Mouse (Mus musculus) retina, postnatal 7 days (tissue): ENCODE results near the gene Spp1.

Source experiments
- DNase-seq: peaks from one replicate; pipeline ENCODE4 v3.0.0-alpha.2; 2012; ENCODE audit warnings: low read depth, low spot score

Spp1 gene

GRCm38 (mm10) chr5:104434835-104435301, at the start of gene Spp1:
Spp1 (plus strand) TSS chr5:104435118.
- DNase-seq, result no peak

GRCm38 (mm10) chr5:104385521-104385920, 49.4 kb upstream of the Spp1 start:
- no peak for DNase-seq

- DNase-seq, result no peak
Observed at GRCm38 (mm10) chr5:104386908-104387307, 48.0 kb upstream of the Spp1 start.

- DNase-seq, result no peak
Observed at GRCm38 (mm10) chr5:104390962-104391361, 44.0 kb upstream of the Spp1 start.

GRCm38 (mm10) chr5:104392784-104393183, 42.1 kb upstream of the Spp1 start:
- DNase-seq, result no peak

GRCm38 (mm10) chr5:104396286-104396685, 38.6 kb upstream of the Spp1 start:
- no peak for DNase-seq

GRCm38 (mm10) chr5:104398001-104398400, 36.9 kb upstream of the Spp1 start:
- DNase-seq, result no peak

- DNase-seq, result no peak
Observed at GRCm38 (mm10) chr5:104399291-104399950, 35.5 kb upstream of the Spp1 start.

GRCm38 (mm10) chr5:104399970-104400369, 34.9 kb upstream of the Spp1 start:
- DNase-seq, result no peak

- DNase-seq, result no peak
Observed at GRCm38 (mm10) chr5:104402651-104403050, 32.3 kb upstream of the Spp1 start.

- no peak for DNase-seq
Observed at GRCm38 (mm10) chr5:104403351-104403750, 31.6 kb upstream of the Spp1 start.

- DNase-seq, result no peak
Observed at GRCm38 (mm10) chr5:104404551-104404950, 30.4 kb upstream of the Spp1 start.

GRCm38 (mm10) chr5:104405051-104405450, 29.9 kb upstream of the Spp1 start:
- no peak for DNase-seq

- DNase-seq, result no peak
Observed at GRCm38 (mm10) chr5:104406756-104407155, 28.2 kb upstream of the Spp1 start.

- no peak for DNase-seq
Observed at GRCm38 (mm10) chr5:104407541-104408231, 27.2 kb upstream of the Spp1 start.

- DNase-seq, result no peak
Observed at GRCm38 (mm10) chr5:104408549-104408948, 26.4 kb upstream of the Spp1 start.

GRCm38 (mm10) chr5:104415999-104416398, 18.9 kb upstream of the Spp1 start:
- DNase-seq, result no peak

GRCm38 (mm10) chr5:104417028-104417427, 17.9 kb upstream of the Spp1 start:
- DNase-seq, result no peak

GRCm38 (mm10) chr5:104417721-104418120, 17.2 kb upstream of the Spp1 start:
- DNase-seq, result no peak

- no peak for DNase-seq
Observed at GRCm38 (mm10) chr5:104422039-104422438, 12.9 kb upstream of the Spp1 start.

GRCm38 (mm10) chr5:104423861-104424260, 11.1 kb upstream of the Spp1 start:
- no peak for DNase-seq

GRCm38 (mm10) chr5:104425949-104426348, 9.0 kb upstream of the Spp1 start:
- DNase-seq, result no peak

GRCm38 (mm10) chr5:104432886-104433285, 2.0 kb upstream of the Spp1 start:
- DNase-seq, result no peak
